Mouse (Mus musculus) embryonic facial prominence, embryonic 10.5 days (tissue): ENCODE data around the gene Lyg2. TPM values are rescaled to one million over a fixed set of nuclear protein-coding genes. Genes with fewer than 3 reads are reported as not detected.

Experiments used
- DNase-seq: peaks from one replicate; pipeline ENCODE4 v3.0.0-alpha.2; 2017; ENCODE audit warnings: low spot score
- H3K27ac ChIP-seq: fragments of 300-500 bp; sonication (generic); replicated peaks from 2 replicates; pipeline ENCODE4 v1.5.1; 2016; ENCODE audit warnings: mild to moderate bottlenecking
- H3K27me3 ChIP-seq: fragments of 300-500 bp; sonication (generic); replicated peaks from 2 replicates; pipeline ENCODE4 v1.6.1; 2016; ENCODE audit warnings: low read depth, mild to moderate bottlenecking; ENCODE audit not compliant: poor library complexity, severe bottlenecking
- H3K36me3 ChIP-seq: fragments of 300-500 bp; sonication (generic); replicated peaks from 2 replicates; pipeline ENCODE4 v1.6.1; 2016; ENCODE audit warnings: mild to moderate bottlenecking, moderate library complexity
- H3K4me1 ChIP-seq: fragments of 300-500 bp; sonication (generic); 2 replicates; pipeline ENCODE4 v1.6.1; 2016
- H3K4me3 ChIP-seq: fragments of 300-500 bp; sonication (generic); 2 replicates; pipeline ENCODE4 v1.5.1; 2016; ENCODE audit warnings: mild to moderate bottlenecking, moderate library complexity
- H3K9me3 ChIP-seq: fragments of 300-500 bp; sonication (generic); 2 replicates; pipeline ENCODE4 v1.6.1; 2016; ENCODE audit warnings: mild to moderate bottlenecking
- WGBS: fragments of 180-500 bp; shearing (Covaris S2); methylation state at CpG from one replicate; pipeline ENCODE4 v1.1.7; 2016; 5-methylcytosine and 5-hydroxymethylcytosine counted together
- polyA plus RNA-seq: library from polyadenylated mRNA; unstranded; fragments of >200 nt; fragmentation: Nextera tagmentation; extraction: Ambion mirVana; gene quantifications from 2 replicates; pipeline ENCODE4 v1.2.1, GENCODE M21; 2016

Lyg2 gene
- polyA plus RNA-seq, 1 experiment from 2014 or later: not detected

GRCm38 (mm10) chr1:37872131-37873067 lies 43.9 kb downstream of the Lyg2 start:
- peak; percentile 88 for DNase-seq
- Histone ChIP-seq H3K4me1 (peaks cover 10% of the 10 kb centered on the region), H3K27ac (peak overlapping the region; percentile 78), H3K9me3 (peaks cover 14% of the 10 kb centered on the region), H3K36me3 (peaks cover 32% of the 10 kb centered on the region), H3K4me3 (peak overlapping the region; percentile 66), H3K27me3 (no peaks in the 10 kb centered on the region; the same call in 1 of the 2 replicates)
- WGBS: 6% methylated on average over 33 of the region's 33 CpGs

- Histone ChIP-seq H3K9me3 (peaks cover 14% of the 10 kb centered on the region), H3K4me3 (peak within 1 kb of the TSS; percentile 66), H3K27ac (peak within 1 kb of the TSS; percentile 78), H3K27me3 (no peaks in the 10 kb centered on the region; the same call in 1 of the 2 replicates), H3K4me1 (peaks cover 10% of the 10 kb centered on the region), H3K36me3 (peaks cover 25% of the 10 kb centered on the region)
- peak; percentile 47 for DNase-seq
- WGBS: 8% methylated on average over 7 of the region's 7 CpGs
Observed at GRCm38 (mm10) chr1:37871704-37872103, 44.6 kb downstream of the Lyg2 start, which contains the start of gene Lipt1. Lipt1 (plus strand) TSS chr1:37871738.

- H3K36me3 ChIP-seq: 0 out of 2 replicates have a peak, but pooled peaks cover 4% of the 10 kb centered on the region
- H3K4me1 ChIP-seq: peaks cover 20% of the 10 kb centered on the region
- peaks cover 4% of the 10 kb centered on the region; the same call in 1 of the 2 replicates for H3K9me3 ChIP-seq
- H3K27me3 ChIP-seq: no peaks in the 10 kb centered on the region; the same call in none of the 2 replicates
- H3K4me3 ChIP-seq: no peak overlapping the region
- 53% methylated on average over 2 of the region's 2 CpGs for WGBS
- DNase-seq: no peak
- no peak overlapping the region for H3K27ac ChIP-seq
Observed at GRCm38 (mm10) chr1:37869362-37869761, 46.9 kb downstream of the Lyg2 start.

- no peak for DNase-seq
- no peaks in the 10 kb centered on the region for H3K9me3 ChIP-seq
- no peak overlapping the region for H3K4me3 ChIP-seq
- no peak overlapping the region for H3K27ac ChIP-seq
- 64% methylated on average over 10 of the region's 10 CpGs for WGBS
- peaks cover 20% of the 10 kb centered on the region for H3K4me1 ChIP-seq
- no peaks in the 10 kb centered on the region; the same call in none of the 2 replicates for H3K27me3 ChIP-seq
- no peaks in the 10 kb centered on the region for H3K36me3 ChIP-seq
Observed at GRCm38 (mm10) chr1:37868640-37869039, 47.7 kb downstream of the Lyg2 start.

GRCm38 (mm10) chr1:37867684-37868322 lies 48.5 kb downstream of the Lyg2 start:
- no peak overlapping the region for H3K27ac ChIP-seq
- WGBS: 73% methylated on average over 10 of the region's 10 CpGs
- no peaks in the 10 kb centered on the region for H3K9me3 ChIP-seq
- DNase-seq: no peak
- peaks cover 20% of the 10 kb centered on the region for H3K4me1 ChIP-seq
- H3K27me3 ChIP-seq: no peaks in the 10 kb centered on the region; the same call in none of the 2 replicates
- H3K4me3 ChIP-seq: no peak overlapping the region
- no peaks in the 10 kb centered on the region for H3K36me3 ChIP-seq

- no peaks in the 10 kb centered on the region for H3K9me3 ChIP-seq
- H3K27me3 ChIP-seq: no peaks in the 10 kb centered on the region; the same call in none of the 2 replicates
- DNase-seq: peak; percentile 53
- H3K27ac ChIP-seq: no peak overlapping the region
- no peak overlapping the region for H3K4me3 ChIP-seq
- WGBS: 75% methylated on average over 1 of the region's 1 CpGs
- H3K4me1 ChIP-seq: peaks cover 17% of the 10 kb centered on the region
- H3K36me3 ChIP-seq: no peaks in the 10 kb centered on the region
Observed at GRCm38 (mm10) chr1:37867056-37867455, 49.2 kb downstream of the Lyg2 start.

- Histone ChIP-seq H3K36me3 (no peaks in the 10 kb centered on the region), H3K4me1 (peaks cover 10% of the 10 kb centered on the region)
- WGBS: 87% methylated on average over 6 of the region's 6 CpGs
Observed at GRCm38 (mm10) chr1:37866286-37866685, 50.0 kb downstream of the Lyg2 start, which contains the start of gene Tsga10. Tsga10 (minus strand) TSS chr1:37866429.

GRCm38 (mm10) chr1:37865401-37866215 lies 50.7 kb downstream of the Lyg2 start:
- WGBS: 13% methylated on average over 23 of the region's 23 CpGs
- peak overlapping the region; percentile 88 for H3K27ac ChIP-seq
- peak overlapping the region; percentile 72 for H3K4me3 ChIP-seq
- H3K27me3 ChIP-seq: no peaks in the 10 kb centered on the region; the same call in none of the 2 replicates
- DNase-seq: no peak
- H3K9me3 ChIP-seq: no peaks in the 10 kb centered on the region
- peaks cover 10% of the 10 kb centered on the region; the same call in 1 of the 2 replicates for H3K4me1 ChIP-seq
- no peaks in the 10 kb centered on the region for H3K36me3 ChIP-seq

More at GRCm38 (mm10) chr1:37866286-37866685, 50.0 kb downstream of the Lyg2 start, which contains the start of gene Tsga10:
- Histone ChIP-seq H3K9me3 (no peaks in the 10 kb centered on the region), H3K27ac (peak within 1 kb of the TSS; percentile 88), H3K27me3 (no peaks in the 10 kb centered on the region; the same call in none of the 2 replicates), H3K4me3 (peak within 1 kb of the TSS; percentile 72)
- DNase-seq: no peak

- under 1% methylated on average over 90 of the region's 90 CpGs for WGBS
- Histone ChIP-seq H3K27me3 (no peaks in the 10 kb centered on the region; the same call in none of the 2 replicates), H3K27ac (peak overlapping the region; percentile 88), H3K4me3 (peak overlapping the region; percentile 72), H3K4me1 (peaks cover 10% of the 10 kb centered on the region; the same call in 1 of the 2 replicates), H3K9me3 (no peaks in the 10 kb centered on the region), H3K36me3 (no peaks in the 10 kb centered on the region)
- peak; percentile 100 for DNase-seq
Observed at GRCm38 (mm10) chr1:37864511-37865400, 51.5 kb downstream of the Lyg2 start.
